Mouse (Mus musculus): ENCODE measurements at regions not wholly inside any gene's neighbourhood (a gene's known extent, or its start where the extent isn't known, plus 50 kb on each side); places are given as distances from the start of the nearest gene placed in this dataset.

DNA sequence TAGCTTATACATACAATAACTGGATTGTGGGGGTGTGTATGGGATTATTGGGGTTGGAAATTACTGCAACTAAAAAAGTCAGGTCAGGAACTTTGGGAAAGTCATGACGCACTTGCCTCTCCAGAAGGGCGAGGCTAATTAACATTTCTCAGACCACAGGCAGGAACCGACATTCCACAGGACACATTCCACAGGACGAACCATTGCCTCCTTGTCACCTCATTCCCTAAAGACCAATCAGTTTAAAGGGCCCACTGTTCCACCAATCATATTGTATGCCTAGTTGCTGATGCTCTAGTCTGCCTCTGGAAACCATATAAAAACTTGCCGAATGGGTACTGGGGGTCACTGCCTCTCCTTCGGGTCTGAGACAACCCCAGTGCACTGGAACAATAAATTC lies 113.0 kb upstream of the Pcgf5 start:
- no peak for DNase-seq (ENCODE audit: low spot score)

DNA sequence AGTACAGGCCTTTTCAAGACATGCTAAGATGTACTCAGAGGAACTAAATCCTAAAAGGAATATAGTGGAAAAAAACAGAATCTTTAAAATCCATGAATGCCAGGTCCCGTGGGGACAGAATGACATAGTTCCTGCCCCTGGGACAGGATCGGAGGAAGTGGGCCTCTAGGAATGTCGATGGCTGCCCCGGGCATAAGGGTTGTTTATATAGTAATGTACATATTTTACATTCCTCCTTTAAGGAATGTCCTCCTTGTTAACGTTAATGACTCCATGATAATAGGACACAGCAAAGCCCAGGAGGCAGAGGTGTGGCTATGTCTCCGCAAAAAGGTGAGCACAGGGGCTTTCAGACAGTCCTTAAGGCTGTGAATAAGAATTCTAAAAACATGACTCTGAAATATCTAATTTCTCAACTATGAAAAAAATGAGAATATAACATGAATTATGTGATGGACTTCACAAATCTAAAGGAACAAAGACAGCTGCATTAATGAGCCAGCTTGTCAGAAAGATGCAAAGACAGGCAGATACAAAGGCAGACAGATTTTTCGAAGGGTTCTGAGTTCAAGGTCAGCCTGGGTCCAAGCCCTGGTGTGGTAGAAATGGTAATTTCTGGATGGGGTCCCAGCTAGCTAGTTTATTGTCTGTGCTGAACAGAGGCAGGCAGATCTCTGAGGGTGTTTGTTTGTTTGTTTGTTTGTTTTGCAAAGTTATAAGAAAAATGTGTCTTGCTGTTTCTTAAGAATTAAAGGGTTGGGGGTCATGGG lies 111.3 kb upstream of the Pcgf5 start:
- DNase-seq (ENCODE audit: low spot score): no peak

DNA sequence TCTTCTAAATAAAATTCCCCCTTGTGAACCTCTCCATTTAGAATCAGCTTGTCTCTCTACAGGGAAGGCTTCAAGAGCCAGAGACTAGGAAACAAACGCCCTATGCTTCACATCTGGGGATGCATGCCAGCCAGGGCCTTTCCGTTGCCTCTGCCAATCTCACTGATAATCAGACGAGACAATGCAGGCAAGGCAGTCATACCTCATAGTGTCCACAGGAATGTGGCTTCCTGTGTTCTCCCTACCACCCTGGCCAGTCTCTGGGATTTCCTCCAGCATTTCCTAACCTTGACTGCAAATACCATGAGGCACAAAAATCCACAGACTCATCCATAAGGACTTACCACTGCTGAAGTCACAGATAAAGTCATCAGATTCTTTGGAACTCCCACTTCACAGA lies 110.4 kb upstream of the Pcgf5 start:
- no peak for DNase-seq (ENCODE audit: low spot score)

DNA sequence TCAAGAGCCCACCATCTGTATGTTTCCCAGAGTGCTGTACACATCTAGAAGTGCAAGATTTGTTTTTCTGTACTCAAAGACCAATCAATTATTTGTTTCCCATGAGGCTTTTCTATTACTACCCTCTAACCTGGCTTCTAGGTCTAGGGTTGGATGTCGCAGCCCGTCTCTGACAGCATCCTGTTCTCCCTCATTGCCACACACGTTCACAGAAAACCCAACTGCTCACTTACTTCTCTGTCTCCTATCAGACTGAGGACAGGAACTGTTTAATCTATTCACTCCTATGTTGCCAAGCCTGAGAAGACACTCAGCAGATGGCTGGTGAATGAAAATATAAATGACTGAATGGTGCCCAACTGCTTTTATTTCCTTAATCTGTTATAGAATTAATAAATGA lies 109.6 kb upstream of the Pcgf5 start:
- no peak for DNase-seq (ENCODE audit: low spot score)

DNA sequence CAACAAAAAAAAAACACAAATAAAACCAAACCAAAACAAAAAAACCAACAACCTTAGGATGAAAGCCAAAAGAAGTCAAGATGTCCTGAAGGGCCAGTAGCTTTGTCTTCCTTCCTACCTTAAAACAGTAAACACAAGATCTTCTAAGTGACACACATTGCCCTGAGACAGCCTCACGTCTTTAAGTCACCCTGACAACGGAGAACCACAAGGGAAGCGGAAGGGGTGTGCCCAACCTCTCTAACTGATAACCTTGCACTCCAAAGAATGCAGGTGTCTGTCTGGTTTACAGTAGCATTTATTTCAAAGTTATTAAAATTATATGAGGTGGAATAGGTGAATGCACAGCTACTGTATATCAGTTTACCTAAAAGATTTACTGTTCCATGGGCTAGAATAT lies 105.7 kb upstream of the Pcgf5 start:
- DNase-seq (ENCODE audit: low spot score): no peak

DNA sequence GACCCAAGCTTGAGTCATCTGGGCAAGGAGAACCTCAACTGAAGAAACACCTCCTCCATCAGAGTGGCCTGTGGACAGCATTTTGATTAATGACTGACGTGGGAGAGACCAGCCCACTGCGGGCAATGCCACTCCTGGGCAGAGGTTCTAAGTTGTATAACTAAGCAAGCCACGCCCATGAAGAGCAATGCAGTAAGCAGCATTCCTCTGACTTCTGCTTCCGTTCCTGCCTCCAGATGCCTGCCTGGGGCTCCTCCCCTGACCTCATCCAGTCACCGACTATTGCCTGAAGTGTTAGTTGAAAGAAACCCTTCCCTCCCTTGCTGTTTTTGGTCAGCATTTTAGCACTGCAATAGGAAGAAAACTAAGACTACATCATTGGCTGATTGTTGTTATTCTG lies 105.2 kb upstream of the Pcgf5 start:
- no peak for DNase-seq (ENCODE audit: low spot score)

DNA sequence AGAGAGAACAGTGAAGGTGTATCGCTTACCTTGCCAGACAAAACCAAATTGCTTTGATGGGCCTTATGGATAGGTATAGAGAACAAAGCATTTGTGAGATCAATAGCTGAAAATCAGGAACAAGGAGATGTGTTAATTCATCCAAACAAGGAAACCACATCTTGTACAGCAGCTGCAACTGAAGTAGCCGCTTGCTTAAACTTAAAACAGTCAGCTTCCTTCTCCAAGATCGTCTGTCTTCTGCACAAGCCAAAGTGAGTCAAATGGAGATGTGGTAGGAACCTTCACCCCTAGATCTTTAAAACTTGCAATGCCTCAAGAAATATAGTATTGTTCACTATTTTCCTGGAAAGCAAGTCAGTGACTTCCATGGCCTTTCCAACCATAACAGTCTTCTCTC lies 95.6 kb upstream of the Pcgf5 start:
- no peak for DNase-seq (ENCODE audit: low spot score)

DNA sequence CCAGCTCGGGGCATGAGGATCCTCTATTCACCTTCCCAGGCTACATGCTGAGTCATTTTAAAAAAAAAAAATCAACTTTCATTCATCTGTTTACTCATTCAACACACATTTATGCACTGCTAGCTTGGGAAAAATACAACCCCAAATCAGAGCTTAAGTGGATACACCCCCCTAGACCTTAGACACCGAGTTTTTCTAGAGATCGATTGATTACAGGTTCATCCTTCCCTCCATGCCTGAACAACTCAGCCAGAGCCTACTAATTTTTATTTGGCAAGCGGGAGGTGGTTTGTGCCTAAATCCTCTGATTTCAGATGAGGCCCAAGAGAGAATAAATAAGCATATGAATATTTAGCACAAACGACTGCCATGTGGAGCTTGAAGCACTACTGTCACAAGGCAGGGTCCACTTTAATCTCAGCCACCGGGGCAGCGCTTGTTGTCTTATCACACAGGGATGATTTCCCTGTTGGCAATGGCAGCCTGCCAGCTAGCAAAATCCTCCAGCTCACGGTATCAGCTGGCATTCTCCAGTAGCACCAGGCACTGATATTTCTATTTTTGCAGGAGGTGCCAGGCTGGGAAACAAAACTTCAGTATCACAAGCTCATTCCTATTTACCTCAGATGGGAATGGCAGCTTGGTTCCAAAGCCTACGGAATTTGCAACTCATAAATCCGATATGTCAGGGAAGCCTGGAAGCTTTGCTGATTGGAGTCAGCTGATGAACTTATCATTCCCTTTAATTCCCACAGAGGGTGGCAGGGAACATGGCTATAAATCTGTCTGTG lies 90.2 kb upstream of the Pcgf5 start:
- no peak for DNase-seq (ENCODE audit: low spot score)

DNA sequence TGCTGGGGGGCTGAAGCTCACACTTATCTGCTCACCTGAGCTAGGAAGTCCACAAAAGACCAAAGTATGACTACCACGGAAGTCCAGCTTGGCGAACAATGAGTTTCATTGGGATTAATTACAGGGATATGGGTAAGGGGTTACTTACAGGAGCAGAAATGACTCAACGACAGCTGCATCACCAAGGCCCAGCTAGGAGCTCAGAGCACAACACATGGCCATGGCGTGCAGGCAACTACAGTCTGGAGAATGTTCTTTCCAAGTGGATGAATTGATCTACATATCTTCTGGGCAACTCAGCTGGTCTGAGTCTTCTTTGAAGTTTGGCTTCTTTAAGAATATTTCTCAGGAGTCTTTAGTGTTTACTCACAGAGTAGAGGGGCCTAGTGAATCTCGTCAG lies 86.3 kb upstream of the Pcgf5 start:
- no peak for DNase-seq (ENCODE audit: low spot score)

DNA sequence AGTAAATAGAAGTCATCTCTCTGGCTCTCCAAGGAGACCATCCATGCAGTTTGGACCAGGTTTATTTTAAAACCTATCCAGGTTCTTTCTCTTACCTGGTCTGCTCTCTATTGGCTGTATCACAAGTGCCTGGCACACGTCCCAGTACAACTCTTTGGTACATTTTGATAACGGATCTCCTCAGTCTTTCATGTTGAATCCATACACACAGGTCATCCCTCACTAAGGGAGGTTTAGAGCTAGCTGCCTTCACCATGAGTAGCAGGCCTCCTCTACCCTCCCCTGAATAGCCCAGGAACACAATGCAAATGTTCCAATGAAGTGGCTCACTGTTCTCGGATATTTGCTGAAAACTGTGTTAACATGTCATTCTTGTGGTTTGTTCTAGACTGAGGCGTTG lies 84.2 kb upstream of the Pcgf5 start:
- DNase-seq (ENCODE audit: low spot score): no peak

DNA sequence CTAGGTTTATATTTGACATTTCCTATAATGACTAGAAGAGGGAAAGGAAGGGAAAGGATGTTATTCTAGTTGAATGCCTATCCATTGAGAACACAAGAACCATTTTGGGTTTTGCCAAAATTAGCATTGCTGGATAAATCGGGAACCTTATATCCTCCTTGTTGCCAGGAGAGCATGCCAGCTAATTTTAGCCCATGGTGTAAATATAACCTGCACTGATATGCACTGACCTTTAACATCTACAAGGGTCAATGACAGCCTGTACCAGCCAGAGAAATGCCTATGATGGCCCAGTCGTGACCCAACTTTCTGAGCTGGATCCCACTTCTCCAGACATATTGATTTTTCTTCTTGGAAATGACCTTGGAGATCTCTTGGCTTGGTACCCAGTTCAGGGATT lies 83.7 kb upstream of the Pcgf5 start:
- no peak for DNase-seq (ENCODE audit: low spot score)

DNA sequence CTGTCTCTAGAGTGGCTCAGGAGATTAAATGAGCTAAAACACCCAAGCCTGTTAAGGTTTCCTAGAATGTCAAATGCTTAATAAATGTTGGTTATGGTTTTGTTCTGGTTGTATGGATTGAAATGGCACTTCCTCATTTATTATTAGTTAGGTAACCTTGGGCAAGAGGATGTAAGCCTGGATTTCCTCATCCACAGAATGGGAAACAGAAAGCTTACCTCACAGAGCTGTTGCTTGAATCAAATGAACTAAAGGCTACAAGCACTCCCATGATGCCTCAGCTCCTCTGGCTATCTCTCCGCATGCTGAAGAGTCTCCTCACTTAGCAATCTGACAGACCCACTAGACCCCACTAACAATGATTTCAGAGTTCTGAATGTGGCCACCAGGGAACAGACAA lies 82.8 kb upstream of the Pcgf5 start:
- no peak for DNase-seq (ENCODE audit: low spot score)

DNA sequence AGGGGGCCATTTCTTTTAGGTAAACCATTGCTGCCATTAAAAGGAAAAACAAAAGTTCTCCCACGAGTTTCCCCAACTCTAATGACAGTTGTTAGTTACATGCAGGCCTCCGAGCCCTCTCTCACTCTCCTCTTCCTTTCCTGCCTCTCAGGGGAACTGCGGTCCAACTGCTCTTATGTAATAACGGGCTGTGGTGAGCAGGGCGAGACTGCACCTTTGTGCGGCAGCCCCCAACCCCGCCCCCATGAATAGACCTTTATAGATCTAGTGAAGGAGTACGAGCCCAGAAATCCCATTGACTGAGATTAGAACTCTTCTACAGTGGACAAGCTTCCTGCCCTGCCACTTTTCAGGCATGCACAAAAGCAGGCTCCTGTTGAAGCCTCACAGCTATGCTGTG lies 81.8 kb upstream of the Pcgf5 start:
- no peak for DNase-seq (ENCODE audit: low spot score)

DNA sequence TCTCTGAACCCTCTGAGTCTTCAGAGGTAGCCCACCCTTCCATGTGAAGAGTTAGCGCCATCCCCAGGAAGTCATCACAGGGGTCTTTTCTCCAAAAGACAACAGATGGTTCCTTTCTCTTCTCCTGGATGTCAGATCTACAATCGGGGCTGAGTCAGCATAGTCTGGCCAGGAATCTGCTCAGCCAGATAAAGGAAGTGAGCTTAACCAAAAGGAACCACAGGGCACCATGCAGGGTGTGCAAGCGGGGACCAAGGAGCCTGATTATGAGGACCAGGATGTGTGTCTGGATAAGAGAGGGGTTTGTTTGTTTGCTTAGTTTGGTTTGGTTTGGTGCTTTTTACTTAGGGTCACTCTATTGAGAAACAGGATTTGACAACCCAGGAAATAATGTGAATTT lies 74.6 kb upstream of the Pcgf5 start:
- no peak for DNase-seq (ENCODE audit: low spot score)

DNA sequence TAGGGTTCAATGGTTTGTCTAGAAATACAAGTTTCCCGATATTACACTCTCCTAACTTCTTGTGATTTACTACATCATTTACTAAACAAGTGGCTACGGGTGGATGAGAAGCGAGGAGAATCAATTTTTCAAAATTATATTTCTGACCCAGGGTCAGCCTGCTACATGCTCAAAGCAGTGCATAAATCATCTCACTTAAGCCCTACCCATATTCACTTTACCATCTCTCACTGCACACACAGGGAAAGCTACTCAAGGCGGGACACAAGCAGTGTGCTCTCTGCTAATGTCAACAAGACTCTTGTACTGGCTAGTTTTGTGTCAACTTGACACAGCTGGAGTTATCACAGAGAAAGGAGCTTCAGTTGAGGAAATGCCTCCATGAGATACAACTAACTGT lies 62.6 kb upstream of the Pcgf5 start:
- DNase-seq (ENCODE audit: low spot score): no peak

DNA sequence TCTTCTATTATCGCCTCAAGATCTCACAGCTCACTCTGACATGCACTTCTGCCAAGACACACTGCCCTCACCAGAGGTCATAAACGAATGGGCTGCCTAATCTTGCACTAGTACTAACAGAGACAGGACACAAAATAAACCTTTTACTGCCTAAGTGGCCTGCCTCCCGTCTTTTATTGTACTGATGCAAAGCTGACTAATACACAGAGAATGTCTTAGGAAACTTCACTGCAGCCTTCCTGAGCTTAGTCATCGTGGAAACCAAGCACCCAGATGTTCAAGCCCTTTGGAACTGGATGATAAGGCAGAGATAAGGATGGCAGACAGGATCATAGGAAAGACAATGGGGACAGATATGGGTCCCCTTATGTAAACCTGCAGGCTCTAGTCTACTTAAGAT lies 57.3 kb upstream of the Pcgf5 start:
- no peak for DNase-seq (ENCODE audit: low spot score)

DNA sequence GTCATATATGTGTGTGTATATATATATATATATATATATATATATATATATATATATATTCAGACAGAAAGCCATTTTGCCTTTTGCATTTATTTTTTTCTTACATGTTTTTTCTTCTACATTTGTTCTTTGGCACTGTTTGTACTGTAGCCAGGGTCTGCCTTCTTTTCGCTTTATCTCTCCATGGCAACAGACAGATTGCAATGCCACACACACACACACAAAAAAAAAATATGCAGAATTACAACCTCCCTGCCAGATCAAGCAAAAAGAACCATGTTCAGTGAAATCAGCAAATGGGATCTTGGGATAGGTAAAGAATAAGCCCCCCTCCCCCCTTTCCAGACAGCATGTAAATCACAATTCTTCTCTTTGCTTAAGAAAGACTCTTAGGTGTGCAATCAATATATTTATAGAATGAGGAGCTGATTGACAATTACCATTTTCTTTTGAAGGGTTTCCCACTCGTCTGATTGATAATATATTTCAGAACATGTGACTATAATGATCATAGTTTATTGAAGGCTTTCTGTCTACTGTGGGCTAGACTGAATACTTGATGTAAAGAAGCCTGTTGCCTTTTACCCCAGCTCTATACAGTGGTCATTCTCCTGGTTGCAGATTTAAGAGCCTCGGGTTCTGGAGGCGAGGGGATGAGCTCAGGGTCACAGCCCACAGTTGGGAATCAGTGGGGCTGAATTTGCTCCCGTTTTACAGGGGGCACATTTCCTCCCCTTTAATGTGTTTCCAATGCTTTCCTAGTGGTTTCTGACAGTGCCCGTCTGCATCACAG lies 54.7 kb upstream of the Pcgf5 start:
- DNase-seq (ENCODE audit: low spot score): no peak

All from urinary bladder, postnatal 25 days (tissue).